In genomic region chr4:116406668-116407067, GRCm38 (mm10) we compare ENCODE assay signal across 15 mouse cellular contexts. TPM values are rescaled to one million over a fixed set of nuclear protein-coding genes. Genes with fewer than 3 reads are reported as not detected.
DNase-seq lines count a peak whose midpoint lies in the region; ATAC-seq and TF ChIP-seq lines count a peak whose summit lies in the region.
"Had no signal": no experiment of that assay in that cellular context is flagged by ENCODE, and none has a peak within 500 bp of the region (broad histone marks: within the 10 kb centered on the region; RNA-seq: fewer than 3 reads in every experiment).

No protein-coding gene starts in this region.

- 78% methylated on average over 2 of the region's 2 CpGs for WGBS in hindbrain, embryonic 13.5 days
- 88% methylated on average over 2 of the region's 2 CpGs for WGBS in hindbrain, embryonic 11.5 days
- 54% methylated on average over 2 of the region's 2 CpGs for WGBS in midbrain, embryonic 16.5 days
- WGBS in lung, adult 2 months: 86% methylated on average over 2 of the region's 2 CpGs

- DNase-seq in hindbrain, embryonic 11.5 days (ENCODE audit: low spot score): no peak
- peak; percentile 5 for DNase-seq in CH12.LX (ENCODE audit: extremely low read depth)
- peak; percentile 22 for DNase-seq in brain, adult 2 months (ENCODE audit: low read depth, low spot score)
- DNase-seq in lung, adult 2 months: no peak
- no peak for DNase-seq in adrenal gland, adult 8-10 months
- DNase-seq: cerebellum, adult 11 months; gastrocnemius, postnatal 36 days; kidney, adult 18-20 months; kidney, postnatal 25 days had no signal

- peak overlapping the region; percentile 70 for H3K27ac ChIP-seq in hindbrain, embryonic 13.5 days
- H3K27ac ChIP-seq in hindbrain, embryonic 11.5 days (ENCODE audit: low read depth, low read length): no peak overlapping the region
- H3K27ac ChIP-seq in CH12.LX (ENCODE audit: insufficient read depth, low read depth): no peak overlapping the region
- H3K27ac ChIP-seq in midbrain, embryonic 16.5 days (ENCODE audit: low read length): 0 out of 2 replicates have a peak overlapping the region, but pooled peaks have one; percentile 71
- H3K27ac ChIP-seq: embryonic facial prominence, embryonic 13.5 days; lung, embryonic 15.5 days had no signal

- H3K36me3 ChIP-seq in hindbrain, embryonic 13.5 days: no peaks in the 10 kb centered on the region
- H3K36me3 ChIP-seq in hindbrain, embryonic 11.5 days (ENCODE audit: control insufficient read depth, insufficient read depth, low read length): no peaks in the 10 kb centered on the region
- no peaks in the 10 kb centered on the region for H3K36me3 ChIP-seq in CH12.LX (replicated peaks in 1 of 2; ENCODE audit: control insufficient read depth in 1 of 2, insufficient read depth in 1 of 2, low read length in 1 of 2)
- no peaks in the 10 kb centered on the region for H3K36me3 ChIP-seq in midbrain, embryonic 16.5 days (ENCODE audit: control insufficient read depth, insufficient read depth, low read length)
- H3K36me3 ChIP-seq: embryonic facial prominence, embryonic 13.5 days; heart, embryonic 12.5 days; lung, embryonic 15.5 days had no signal

- TF ChIP-seq RAD21 in CH12.LX (IDR thresholded peaks at IDR 0.05; ENCODE audit: low read depth, low read length): no peak

- no peak for TF ChIP-seq CTCF in CH12.LX (conservative IDR thresholded peaks at IDR 0.05 in 1 of 2, IDR thresholded peaks at IDR 0.05 in 1 of 2; ENCODE audit: low read depth in 2 of 2, low read length in 2 of 2)
- TF ChIP-seq CTCF in lung, adult 2 months (IDR thresholded peaks at IDR 0.05; ENCODE audit: insufficient read depth, low read length): no peak

- peaks cover 22% of the 10 kb centered on the region for H3K4me1 ChIP-seq in hindbrain, embryonic 13.5 days (replicated peaks)
- no peaks in the 10 kb centered on the region; the same call in 1 of the 2 replicates for H3K4me1 ChIP-seq in hindbrain, embryonic 11.5 days (replicated peaks; ENCODE audit: control insufficient read depth, insufficient read depth, low read length)
- H3K4me1 ChIP-seq in CH12.LX (ENCODE audit: control insufficient read depth in 1 of 2, insufficient read depth in 2 of 2): peaks cover 0 to 23% of the 10 kb centered on the region in 2 experiments; a peak in 2 of 4 replicates
- peaks cover 20% of the 10 kb centered on the region for H3K4me1 ChIP-seq in midbrain, embryonic 16.5 days (ENCODE audit: control insufficient read depth, insufficient read depth, low read length)
- no peaks in the 10 kb centered on the region for H3K4me1 ChIP-seq in lung, adult 2 months (ENCODE audit: control insufficient read depth, insufficient read depth, low read length)

- no peaks in the 10 kb centered on the region for H3K79me2 ChIP-seq in CH12.LX (replicated peaks; ENCODE audit: control insufficient read depth, extremely low read depth, insufficient read depth, poor library complexity, severe bottlenecking)

- no peak overlapping the region for H3K9ac ChIP-seq in hindbrain, embryonic 13.5 days
- no peak overlapping the region for H3K9ac ChIP-seq in hindbrain, embryonic 11.5 days (ENCODE audit: low read depth, low read length)
- H3K9ac ChIP-seq in CH12.LX (ENCODE audit: insufficient read depth, low read depth): no peak overlapping the region
- H3K9ac ChIP-seq in midbrain, embryonic 16.5 days (ENCODE audit: low read depth, low read length): peak overlapping the region; percentile 46; the same call in 1 of the 2 replicates
- H3K9ac ChIP-seq: embryonic facial prominence, embryonic 13.5 days; heart, embryonic 12.5 days; lung, embryonic 15.5 days had no signal

- TF ChIP-seq POLR2A in CH12.LX (IDR thresholded peaks at IDR 0.05; ENCODE audit: low read depth, low read length): no peak
- no peak for TF ChIP-seq POLR2A in lung, adult 2 months (IDR thresholded peaks at IDR 0.05; ENCODE audit: borderline replicate concordance, extremely low read depth, low read depth, low read length)

- H3K9me3 ChIP-seq in hindbrain, embryonic 13.5 days: no peaks in the 10 kb centered on the region
- H3K9me3 ChIP-seq in hindbrain, embryonic 11.5 days (ENCODE audit: control insufficient read depth, low read length): no peaks in the 10 kb centered on the region
- no peaks in the 10 kb centered on the region for H3K9me3 ChIP-seq in CH12.LX (replicated peaks; ENCODE audit: low read length)
- H3K9me3 ChIP-seq in midbrain, embryonic 16.5 days (replicated peaks; ENCODE audit: control insufficient read depth, low read length, poor library complexity, severe bottlenecking): no peaks in the 10 kb centered on the region
- H3K9me3 ChIP-seq: embryonic facial prominence, embryonic 13.5 days; heart, embryonic 12.5 days; lung, embryonic 15.5 days had no signal

- no peak for TF ChIP-seq EP300 in CH12.LX (IDR thresholded peaks at IDR 0.05; ENCODE audit: low read length)

- in situ Hi-C loops in CH12.LX (cut with MboI; ENCODE audit: low pct_ligation_motif_present, low pct_unique_long_range_greater_than_20kb, low sequenced_read_pairs): no loop called here

- peak overlapping the region; percentile 15; the same call in 1 of the 2 replicates for H3K4me2 ChIP-seq in hindbrain, embryonic 13.5 days
- no peak overlapping the region for H3K4me2 ChIP-seq in hindbrain, embryonic 11.5 days (replicated peaks; ENCODE audit: low read depth, low read length)
- no peak overlapping the region for H3K4me2 ChIP-seq in CH12.LX (ENCODE audit: insufficient read depth, low read depth, poor library complexity, severe bottlenecking)
- peak overlapping the region; percentile 34 for H3K4me2 ChIP-seq in midbrain, embryonic 16.5 days (ENCODE audit: low read length)
- H3K4me2 ChIP-seq: liver, embryonic 11.5 days had no signal

- dilution Hi-C loops in CH12.LX (cut with MboI; ENCODE audit: extremely low pct_ligation_motif_present, extremely low pct_unique_long_range_greater_than_20kb, low sequenced_read_pairs): no loop called here

- ATAC-seq in hindbrain, embryonic 13.5 days (ENCODE audit: low FRiP score): no peak
- no peak for ATAC-seq in hindbrain, embryonic 11.5 days (ENCODE audit: low FRiP score)
- no peak; the same call in 1 of the 2 replicates for ATAC-seq in midbrain, embryonic 16.5 days

- no peak overlapping the region for H3K4me3 ChIP-seq in hindbrain, embryonic 13.5 days
- H3K4me3 ChIP-seq in hindbrain, embryonic 11.5 days (ENCODE audit: low read depth, low read length): no peak overlapping the region
- no peak overlapping the region for H3K4me3 ChIP-seq in CH12.LX (replicated peaks in 1 of 3; ENCODE audit: low read depth in 2 of 3, low read length in 2 of 3, poor library complexity in 1 of 3)
- no peak overlapping the region for H3K4me3 ChIP-seq in midbrain, embryonic 16.5 days (ENCODE audit: low read depth, low read length)
- no peak overlapping the region for H3K4me3 ChIP-seq in lung, adult 2 months (replicated peaks; ENCODE audit: extremely low read depth, low read depth, low read length)
- H3K4me3 ChIP-seq: embryonic facial prominence, embryonic 13.5 days; heart, embryonic 12.5 days; lung, embryonic 15.5 days had no signal

- H3K27me3 ChIP-seq in hindbrain, embryonic 13.5 days: no peaks in the 10 kb centered on the region
- no peaks in the 10 kb centered on the region for H3K27me3 ChIP-seq in hindbrain, embryonic 11.5 days (ENCODE audit: control insufficient read depth, insufficient read depth, low read length)
- no peaks in the 10 kb centered on the region for H3K27me3 ChIP-seq in CH12.LX (replicated peaks)
- H3K27me3 ChIP-seq in midbrain, embryonic 16.5 days (ENCODE audit: control insufficient read depth, insufficient read depth, low read depth, low read length): no peaks in the 10 kb centered on the region
- H3K27me3 ChIP-seq: embryonic facial prominence, embryonic 13.5 days; heart, embryonic 12.5 days; lung, embryonic 15.5 days had no signal

TF ChIP-seq in CH12.LX, 34 proteins besides CTCF, POLR2A, EP300 and RAD21:
- no peak for TF ChIP-seq JUND (conservative IDR thresholded peaks at IDR 0.05; ENCODE audit: low read depth, low read length)
- TF ChIP-seq CHD2 (IDR thresholded peaks at IDR 0.05; ENCODE audit: low read length): no peak
- TF ChIP-seq ETS1 (conservative IDR thresholded peaks at IDR 0.05; ENCODE audit: low read depth, low read length): no peak
- no peak for TF ChIP-seq HCFC1 (IDR thresholded peaks at IDR 0.05; ENCODE audit: low read depth, low read length)
- no peak for TF ChIP-seq ELF1 (IDR thresholded peaks at IDR 0.05; ENCODE audit: low read depth, low read length)
- no peak for TF ChIP-seq UBTF (IDR thresholded peaks at IDR 0.05; ENCODE audit: low read depth, low read length)
- no peak for TF ChIP-seq MXI1 (IDR thresholded peaks at IDR 0.05; ENCODE audit: low read depth, low read length)
- TF ChIP-seq NRF1 (IDR thresholded peaks at IDR 0.05; ENCODE audit: low read depth, low read length): no peak
- no peak for TF ChIP-seq POLR2AphosphoS2 (IDR thresholded peaks at IDR 0.05; ENCODE audit: low read depth, low read length)
- TF ChIP-seq E2F4 (IDR thresholded peaks at IDR 0.05; ENCODE audit: insufficient replicate concordance, low read depth, low read length): no peak
- TF ChIP-seq BHLHE40 (IDR thresholded peaks at IDR 0.05; ENCODE audit: low read depth, low read length): no peak
- no peak for TF ChIP-seq PAX5 (IDR thresholded peaks at IDR 0.05; ENCODE audit: low read length)
- TF ChIP-seq ZMIZ1 (IDR thresholded peaks at IDR 0.05; ENCODE audit: low read depth, low read length): no peak
- no peak for TF ChIP-seq ZKSCAN1 (IDR thresholded peaks at IDR 0.05; ENCODE audit: borderline replicate concordance, low read depth, low read length)
- TF ChIP-seq USF2 (conservative IDR thresholded peaks at IDR 0.05; ENCODE audit: low read depth, low read length): no peak
- no peak for TF ChIP-seq USF1 (IDR thresholded peaks at IDR 0.05; ENCODE audit: low read depth, low read length)

RNA-seq across cellular contexts. Expression of gene Mast2, which starts 57.3 kb away (rescaled TPM):
- 35.3 and 39.4 TPM in 2 replicates for polyA plus RNA-seq in hindbrain, embryonic 13.5 days (2015; fragmentation: Nextera tagmentation; extraction: Ambion mirVana)
- 31.9 and 59.0 TPM in 2 replicates for polyA plus RNA-seq in hindbrain, embryonic 11.5 days (2014; fragmentation: Nextera tagmentation; extraction: Ambion mirVana)
- total RNA-seq in CH12.LX (2012; rRNA removed): 10.0 and 11.1 TPM in 2 replicates
- total RNA-seq in CH12.LX (2014; rRNA removed): 2.5 and 4.2 TPM in 2 replicates
- polyA plus RNA-seq in CH12.LX (2012; ENCODE audit: insufficient read length, low read depth): 16.3 and 21.4 TPM in 2 replicates
- 47.2 and 52.4 TPM in 2 replicates for polyA plus RNA-seq in midbrain, embryonic 16.5 days (2015; fragmentation: Nextera tagmentation; extraction: Ambion mirVana)
- 58.5 and 63.0 TPM in 2 replicates for polyA plus RNA-seq in lung, adult 2 months (2012; rRNA removed)
- total RNA-seq in adrenal gland, adult 8-10 months (2022): 10 to 100 TPM; 34.5 to 54.7 (median 45.6) TPM

Comparison
In these comparisons a context has a peak if more than half of its experiments do, and no peak if none do; other contexts are left out.
1. H3K27ac ChIP-seq: peak in hindbrain, embryonic 13.5 days (single experiment) and midbrain, embryonic 16.5 days (single experiment); none in hindbrain, embryonic 11.5 days (single experiment) and CH12.LX (single experiment).
2. H3K4me2 ChIP-seq: peak in hindbrain, embryonic 13.5 days (single experiment) and midbrain, embryonic 16.5 days (single experiment); none in hindbrain, embryonic 11.5 days (single experiment) and CH12.LX (single experiment).
3. DNase-seq: peak in CH12.LX (single experiment) and brain, adult 2 months (single experiment); none in hindbrain, embryonic 11.5 days (single experiment), lung, adult 2 months (single experiment) and adrenal gland, adult 8-10 months (single experiment).